Mouse (Mus musculus) CD4-positive, CD25-positive, alpha-beta regulatory T cell, adult 4 months (primary cell): ENCODE results near the gene Styk1. TPM values are rescaled to one million over a fixed set of nuclear protein-coding genes. Genes with fewer than 3 reads are reported as not detected.
A peak's percentile ranks its signal among the peaks of the same experiment; 100 is the strongest.
"Not testable (repeated sequence)": the region's sequence is repeated elsewhere in the genome, so short reads cannot be mapped to it uniquely, and the experiment has no call there.

ENCODE experiments used
- ATAC-seq: one replicate; pipeline ENCODE4 v1.8.0; 2017
- polyA plus RNA-seq, 2 experiments: library from polyadenylated mRNA; unstranded; fragments of 100-300 nt; shearing (Covaris generic); gene quantifications; one replicate each; pipeline ENCODE4 v1.2.1; 2017

The Styk1 gene
- polyA plus RNA-seq, 2 experiments from 2014 or later = not detected

DNA sequence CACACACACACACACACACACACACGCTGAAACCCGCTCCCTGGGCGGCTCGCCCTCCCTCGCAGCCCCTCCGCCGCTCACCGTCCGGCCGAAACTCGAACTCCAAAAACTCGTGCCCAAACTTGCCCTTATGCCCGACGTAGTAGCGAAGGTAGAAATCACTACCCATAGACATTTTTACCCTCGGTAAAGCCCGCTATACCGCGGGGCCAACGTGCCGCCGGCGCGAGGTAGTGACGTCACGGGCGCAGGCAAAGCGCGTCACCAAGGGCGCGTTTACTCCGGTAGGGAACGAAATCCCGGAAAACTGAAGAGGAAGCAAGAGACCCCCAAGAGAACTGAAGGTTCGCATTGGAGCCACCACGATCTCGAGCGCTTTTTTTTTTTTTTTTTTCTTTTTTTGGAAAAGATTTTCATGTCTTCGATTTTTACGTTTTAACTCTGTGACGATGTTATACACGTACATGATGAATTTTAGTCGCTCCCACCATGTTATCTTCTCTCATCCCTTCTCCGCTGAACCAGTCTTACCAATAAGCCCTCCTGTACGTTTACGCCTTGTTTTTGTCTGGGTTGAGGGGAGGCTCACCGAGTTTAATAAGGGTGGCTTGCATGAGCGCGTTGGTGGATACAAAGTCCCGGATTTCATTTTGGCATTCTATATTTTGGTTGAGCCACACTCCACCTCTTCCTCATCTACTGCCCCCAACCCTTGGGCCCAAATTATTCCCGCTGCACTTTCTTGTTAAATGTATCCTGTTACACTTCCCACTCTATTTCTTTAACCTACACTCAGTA is 60.2 kb downstream of the Styk1 start, which contains the start of gene Magohb:
Gene Magohb, minus strand, starts transcription at position 254 of the 798 bp plus-strand sequence.
- ATAC-seq = peak; percentile 75

GRCm38 (mm10) chr6:131292276-131292990 is 61.0 kb downstream of the Styk1 start:
- ATAC-seq = no peak

DNA sequence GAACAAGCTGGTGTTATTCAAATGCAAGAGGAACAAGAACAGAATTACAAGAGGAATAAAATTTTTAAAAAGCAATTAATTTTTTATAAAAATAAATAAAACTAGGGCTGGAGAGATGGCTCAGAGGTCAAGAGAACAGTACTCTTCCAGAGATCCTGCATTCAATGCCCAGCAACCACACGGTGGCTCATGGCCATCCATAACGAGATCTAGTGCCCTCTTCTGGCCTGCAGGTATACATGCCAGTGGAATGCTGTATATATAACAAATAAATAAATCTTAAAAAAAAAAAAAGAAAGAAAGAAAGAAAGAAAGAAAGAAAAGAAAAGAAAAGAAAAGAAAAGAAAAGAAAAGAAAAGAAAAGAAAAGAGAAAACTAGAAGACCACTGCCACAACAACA is 63.0 kb downstream of the Styk1 start:
- ATAC-seq = peak; percentile 28

DNA sequence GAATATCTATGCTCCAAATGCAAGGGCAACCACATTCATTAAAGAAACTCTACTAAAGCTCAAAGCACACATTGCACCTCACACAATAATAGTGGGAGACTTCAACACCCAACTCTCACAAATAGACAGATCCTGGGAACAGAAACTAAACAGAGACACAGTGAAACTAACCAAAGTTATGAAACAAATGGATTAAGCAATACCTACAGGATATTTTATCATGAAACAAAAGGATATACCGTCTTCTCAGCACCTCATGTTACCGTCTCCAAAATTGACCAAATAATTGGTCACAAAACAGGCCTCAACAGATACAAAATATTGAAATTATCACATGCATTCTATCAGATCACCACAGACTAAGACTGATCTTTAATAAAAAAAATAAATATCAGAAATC is 75.2 kb downstream of the Styk1 start:
- ATAC-seq = not testable (repeated sequence)

DNA sequence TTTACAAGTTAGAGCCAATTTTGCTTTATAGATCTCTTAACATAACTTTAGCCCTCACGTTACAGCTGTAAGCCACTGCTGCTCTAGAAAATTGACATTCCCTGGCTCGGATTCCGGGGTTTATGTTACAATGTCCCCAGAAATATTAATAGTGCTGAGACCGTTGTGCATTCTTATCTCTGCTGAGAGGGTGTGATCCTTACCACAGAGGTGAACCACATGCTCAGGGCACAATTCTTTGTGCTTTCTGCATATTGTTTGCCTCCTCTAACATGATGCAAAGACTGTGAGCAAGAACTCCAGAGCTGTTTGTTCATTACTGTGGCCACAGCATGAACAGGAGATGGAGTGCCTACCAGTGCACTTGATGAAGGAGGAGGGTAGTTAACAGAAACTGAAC is 76.7 kb downstream of the Styk1 start:
- ATAC-seq = no peak

- ATAC-seq = no peak
Measured at GRCm38 (mm10) chr6:131272311-131272710, 81.1 kb downstream of the Styk1 start.

GRCm38 (mm10) chr6:131270312-131270711 is 83.1 kb downstream of the Styk1 start:
- ATAC-seq = no peak

DNA sequence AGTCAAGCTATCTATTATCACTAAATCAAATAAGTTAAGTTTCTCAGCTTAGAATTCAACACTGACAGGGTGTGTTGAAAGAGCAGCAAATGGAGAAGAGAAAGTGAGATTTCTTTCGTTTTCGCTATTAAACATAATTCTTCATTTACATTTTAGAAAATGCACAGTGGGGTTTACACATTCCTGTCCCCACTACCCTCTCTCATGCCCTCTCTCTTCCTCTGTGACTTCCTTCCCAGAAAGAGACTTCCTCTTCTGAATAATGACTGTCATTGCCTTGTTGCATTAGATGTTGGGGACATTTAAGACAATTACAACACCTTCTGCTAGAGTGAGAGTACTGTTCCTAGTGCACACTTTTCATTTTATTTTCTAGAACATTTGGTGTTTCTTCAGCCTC is 83.8 kb downstream of the Styk1 start:
- no peak for ATAC-seq

DNA sequence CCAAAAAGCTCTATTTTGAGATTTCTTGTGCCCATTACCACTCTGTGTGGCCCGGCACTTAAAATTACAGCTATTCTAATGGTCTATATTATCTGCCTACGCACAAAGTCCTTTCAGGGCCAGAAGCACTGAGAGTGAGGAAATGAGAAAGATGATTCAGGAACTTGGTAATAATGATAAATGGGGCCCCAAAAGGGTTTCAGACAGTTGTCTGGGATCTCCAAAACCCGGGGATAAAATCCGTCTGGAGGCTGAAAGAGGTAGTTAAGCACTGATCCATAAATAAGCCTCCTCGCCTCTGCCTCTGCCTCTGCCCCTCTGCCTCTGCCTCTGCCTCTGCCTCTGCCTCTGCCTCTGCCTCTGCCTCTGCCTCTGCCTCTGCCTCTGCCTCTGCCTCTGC is 89.2 kb downstream of the Styk1 start:
- ATAC-seq = no peak

DNA sequence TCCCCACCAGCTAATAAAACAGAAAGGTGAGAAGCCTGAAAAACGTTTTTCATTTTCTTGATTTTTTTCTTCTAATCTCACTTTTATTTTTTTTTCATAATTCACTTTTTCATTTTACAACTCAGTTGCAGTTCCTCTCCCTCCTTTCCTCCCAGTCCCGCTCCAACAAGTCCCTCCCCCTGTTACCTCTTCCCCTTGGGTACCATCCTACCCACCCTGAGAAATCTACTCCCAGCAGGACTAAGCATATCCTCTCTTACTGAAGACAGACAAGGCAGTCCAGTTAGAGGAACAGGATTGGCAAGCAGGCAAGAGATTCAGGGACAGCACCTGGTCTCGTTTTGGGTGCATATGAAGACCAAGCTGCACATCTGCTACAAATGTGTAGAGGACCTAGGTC is 90.6 kb downstream of the Styk1 start:
- ATAC-seq = no peak

- no peak for ATAC-seq
Measured at GRCm38 (mm10) chr6:131262009-131262408, 91.4 kb downstream of the Styk1 start.

Other genes starting within 250 kb of the Styk1 start
- under 1 TPM in 1 of 2 experiments, not detected in 1; 0.52 TPM for gene Klra2, start 106.2 kb downstream of the Styk1 start, polyA plus RNA-seq
- gene Magohb, start 60.4 kb downstream of the Styk1 start, polyA plus RNA-seq = 10 to 100 TPM; 17.9 to 25.5 TPM
- 10 to 100 TPM; 18.0 to 21.9 TPM for gene Ybx3, start 34.9 kb upstream of the Styk1 start, polyA plus RNA-seq
- gene 5430401F13Rik, start 132.8 kb upstream of the Styk1 start, polyA plus RNA-seq = not detected
- gene Gm6619, start 132.8 kb upstream of the Styk1 start, polyA plus RNA-seq = not detected